Mouse (Mus musculus): Measurements from ENCODE around the gene Prss2. TPM values are rescaled to one million over a fixed set of nuclear protein-coding genes. Genes with fewer than 3 reads are reported as not detected.
A peak's percentile ranks its signal among the peaks of the same experiment; 100 is the strongest.
"Not testable (repeated sequence)": the region's sequence is repeated elsewhere in the genome, so short reads cannot be mapped to it uniquely, and the experiment has no call there.

Prss2 gene
- polyA plus RNA-seq (2014; fragmentation: Nextera tagmentation; extraction: Ambion mirVana), result not detected in 2 replicates

DNA sequence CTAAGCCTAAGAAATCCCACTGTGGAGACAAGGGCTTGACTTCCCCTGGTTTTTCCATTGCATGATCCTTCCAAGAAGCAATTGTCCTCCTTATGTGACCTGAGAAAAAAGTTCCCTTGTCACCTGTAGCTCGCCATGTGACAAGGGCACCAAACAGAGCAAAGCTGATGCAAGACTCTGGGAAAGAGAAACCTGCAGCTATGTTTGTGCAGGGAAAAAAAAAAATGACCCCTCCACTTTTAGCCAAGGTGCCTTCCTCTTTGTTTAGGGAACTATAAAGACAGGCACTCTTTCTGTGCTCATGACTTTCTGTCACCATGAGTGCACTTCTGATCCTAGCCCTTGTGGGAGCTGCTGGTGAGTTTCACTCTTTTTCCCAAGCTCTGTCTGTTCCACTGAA lies at the start of gene Prss2:
Prss2 (plus strand) TSS at position 301 of the 400 bp plus-strand sequence.
- H3K27ac ChIP-seq (ENCODE audit: low read depth, low read length), result no peak within 1 kb of the TSS
- no peaks in the 10 kb centered on the region for H3K36me3 ChIP-seq (ENCODE audit: control insufficient read depth, insufficient read depth, low read length)
- no peak for DNase-seq (ENCODE audit: low spot score)
- no peak within 1 kb of the TSS for H3K4me3 ChIP-seq (ENCODE audit: low read depth, low read length)
- no peaks in the 10 kb centered on the region for H3K4me1 ChIP-seq (ENCODE audit: control insufficient read depth, insufficient read depth, low read length)
- no peak within 1 kb of the TSS for H3K9ac ChIP-seq (ENCODE audit: low read length)
- H3K4me2 ChIP-seq (ENCODE audit: low read depth), result no peak within 1 kb of the TSS
- no peaks in the 10 kb centered on the region for H3K9me3 ChIP-seq (ENCODE audit: control insufficient read depth, low read length)
- no peak for ATAC-seq (ENCODE audit: insufficient read depth, low FRiP score, low TSS enrichment)
- no peaks in the 10 kb centered on the region for H3K27me3 ChIP-seq (ENCODE audit: control insufficient read depth, insufficient read depth, low read length)
- 83% methylated on average over 1 of the region's 1 CpGs for WGBS

DNA sequence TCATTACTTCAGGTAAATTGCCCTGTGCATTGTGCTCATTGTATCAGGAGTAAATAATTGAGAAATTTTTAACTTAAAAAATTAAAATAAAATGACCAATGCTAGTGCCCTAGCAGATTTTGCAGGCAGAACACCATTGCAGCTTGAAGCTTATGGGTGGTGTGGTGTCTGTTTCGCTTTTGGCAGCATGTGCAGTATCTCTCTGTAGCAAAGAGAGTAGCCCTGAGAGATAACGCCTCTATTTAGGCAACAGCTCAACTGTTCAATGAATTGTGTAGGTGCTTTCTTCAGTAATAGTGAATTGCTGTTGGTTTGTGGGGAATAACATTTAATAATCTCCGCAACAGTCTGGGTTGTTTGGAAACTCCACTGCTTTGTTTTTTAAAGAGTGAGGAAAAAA lies 22.2 kb upstream of the Prss2 start:
- H3K4me3 ChIP-seq (ENCODE audit: low read depth, low read length), result no peak overlapping the region
- 81% methylated on average over 3 of the region's 3 CpGs for WGBS
- DNase-seq (ENCODE audit: low spot score) (no peak), ATAC-seq (ENCODE audit: insufficient read depth, low FRiP score, low TSS enrichment) (no peak)
- H3K4me1 ChIP-seq (ENCODE audit: control insufficient read depth, insufficient read depth, low read length), result no peaks in the 10 kb centered on the region
- H3K4me2 ChIP-seq (ENCODE audit: low read depth), result no peak overlapping the region
- H3K27ac ChIP-seq (ENCODE audit: low read depth, low read length), result no peak overlapping the region
- no peaks in the 10 kb centered on the region for H3K9me3 ChIP-seq (ENCODE audit: control insufficient read depth, low read length)
- no peaks in the 10 kb centered on the region for H3K36me3 ChIP-seq (ENCODE audit: control insufficient read depth, insufficient read depth, low read length)
- no peak overlapping the region for H3K9ac ChIP-seq (ENCODE audit: low read length)
- H3K27me3 ChIP-seq (ENCODE audit: control insufficient read depth, insufficient read depth, low read length), result no peaks in the 10 kb centered on the region

DNA sequence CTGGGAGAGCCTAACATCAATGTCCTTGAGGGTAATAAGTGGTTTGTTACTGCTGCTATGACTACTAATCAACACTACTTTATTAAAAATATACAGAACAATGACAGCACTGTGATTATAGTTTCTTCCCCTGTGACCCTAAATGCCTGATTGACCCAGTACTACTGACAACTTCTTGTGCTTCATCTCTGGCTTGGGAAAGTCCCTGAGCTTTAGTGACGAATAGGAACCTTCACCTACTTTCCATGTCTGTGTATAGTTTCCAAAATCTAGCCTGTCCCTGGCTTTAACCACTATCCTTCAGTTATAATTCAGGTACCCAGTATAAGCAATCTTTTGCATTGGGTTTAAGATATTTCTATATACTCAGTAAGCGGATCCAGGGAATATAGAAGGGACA lies 16.7 kb upstream of the Prss2 start:
- no peaks in the 10 kb centered on the region for H3K4me1 ChIP-seq (ENCODE audit: control insufficient read depth, insufficient read depth, low read length)
- no peaks in the 10 kb centered on the region for H3K27me3 ChIP-seq (ENCODE audit: control insufficient read depth, insufficient read depth, low read length)
- no peak for ATAC-seq (ENCODE audit: insufficient read depth, low FRiP score, low TSS enrichment)
- no peak overlapping the region for H3K4me3 ChIP-seq (ENCODE audit: low read depth, low read length)
- H3K9ac ChIP-seq (ENCODE audit: low read length), result no peak overlapping the region
- H3K9me3 ChIP-seq (ENCODE audit: control insufficient read depth, low read length), result no peaks in the 10 kb centered on the region
- H3K4me2 ChIP-seq (ENCODE audit: low read depth), result no peak overlapping the region
- no peaks in the 10 kb centered on the region for H3K36me3 ChIP-seq (ENCODE audit: control insufficient read depth, insufficient read depth, low read length)
- DNase-seq (ENCODE audit: low spot score), result no peak
- WGBS, result 85% methylated on average over 2 of the region's 2 CpGs
- no peak overlapping the region for H3K27ac ChIP-seq (ENCODE audit: low read depth, low read length)

DNA sequence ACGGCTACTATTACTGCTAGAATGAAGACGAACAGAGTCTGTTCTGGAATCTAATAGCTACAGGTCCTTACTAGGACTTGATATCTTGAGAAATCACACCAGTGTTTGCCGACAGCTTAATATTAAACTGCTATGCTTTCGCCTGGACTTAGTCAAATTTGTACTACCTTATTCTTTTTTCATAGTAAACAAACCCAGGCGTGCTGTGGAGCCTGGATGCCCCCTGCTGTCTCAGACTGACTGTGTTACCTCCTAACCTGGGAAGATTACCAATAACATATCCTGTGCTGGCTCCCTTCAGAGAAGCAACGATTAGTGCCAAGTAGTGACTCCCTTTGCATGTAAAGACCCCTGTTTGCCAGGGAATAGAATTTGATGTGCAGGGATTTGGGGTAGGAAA lies 16.3 kb upstream of the Prss2 start:
- Histone ChIP-seq H3K27ac (ENCODE audit: low read depth, low read length) (no peak overlapping the region), H3K4me2 (ENCODE audit: low read depth) (no peak overlapping the region), H3K9me3 (ENCODE audit: control insufficient read depth, low read length) (no peaks in the 10 kb centered on the region), H3K36me3 (ENCODE audit: control insufficient read depth, insufficient read depth, low read length) (no peaks in the 10 kb centered on the region), H3K4me1 (ENCODE audit: control insufficient read depth, insufficient read depth, low read length) (no peaks in the 10 kb centered on the region), H3K4me3 (ENCODE audit: low read depth, low read length) (no peak overlapping the region), H3K9ac (ENCODE audit: low read length) (no peak overlapping the region), H3K27me3 (ENCODE audit: control insufficient read depth, insufficient read depth, low read length) (no peaks in the 10 kb centered on the region)
- no peak for DNase-seq (ENCODE audit: low spot score)
- no peak for ATAC-seq (ENCODE audit: insufficient read depth, low FRiP score, low TSS enrichment)
- 80% methylated on average over 6 of the region's 6 CpGs for WGBS

DNA sequence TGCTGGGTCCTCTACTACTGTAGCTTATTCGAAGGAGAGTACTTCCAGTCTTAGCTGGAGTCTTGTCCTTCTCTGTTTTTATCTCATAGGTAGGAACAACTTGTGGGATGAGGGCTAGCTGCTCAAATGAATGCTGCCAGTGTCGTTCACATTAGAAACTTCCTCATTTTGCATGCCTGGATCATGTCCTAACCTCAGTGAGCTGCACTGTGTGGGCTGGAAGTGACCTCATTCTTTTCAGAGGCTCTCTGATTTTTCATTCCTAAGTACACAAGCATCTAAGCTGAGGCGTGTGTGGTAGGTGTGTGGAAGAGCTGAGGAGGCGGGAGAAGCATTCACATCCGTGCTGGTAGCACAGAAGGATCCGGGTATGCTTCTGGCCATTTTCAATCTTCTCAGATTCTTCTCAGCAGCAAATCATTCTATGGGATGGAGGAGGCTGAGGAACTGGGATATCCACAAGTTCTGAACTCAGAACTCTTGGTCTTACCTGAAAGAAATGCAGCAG lies 3.5 kb upstream of the Prss2 start:
- ATAC-seq (ENCODE audit: insufficient read depth, low FRiP score, low TSS enrichment), result no peak
- H3K9ac ChIP-seq (ENCODE audit: low read length), result no peak overlapping the region
- no peaks in the 10 kb centered on the region for H3K36me3 ChIP-seq (ENCODE audit: control insufficient read depth, insufficient read depth, low read length)
- no peaks in the 10 kb centered on the region for H3K9me3 ChIP-seq (ENCODE audit: control insufficient read depth, low read length)
- no peak for DNase-seq (ENCODE audit: low spot score)
- no peak overlapping the region for H3K4me3 ChIP-seq (ENCODE audit: low read depth, low read length)
- H3K4me2 ChIP-seq (ENCODE audit: low read depth), result no peak overlapping the region
- WGBS, result 88% methylated on average over 6 of the region's 6 CpGs
- H3K27ac ChIP-seq (ENCODE audit: low read depth, low read length), result no peak overlapping the region
- H3K4me1 ChIP-seq (ENCODE audit: control insufficient read depth, insufficient read depth, low read length), result no peaks in the 10 kb centered on the region
- no peaks in the 10 kb centered on the region for H3K27me3 ChIP-seq (ENCODE audit: control insufficient read depth, insufficient read depth, low read length)

DNA sequence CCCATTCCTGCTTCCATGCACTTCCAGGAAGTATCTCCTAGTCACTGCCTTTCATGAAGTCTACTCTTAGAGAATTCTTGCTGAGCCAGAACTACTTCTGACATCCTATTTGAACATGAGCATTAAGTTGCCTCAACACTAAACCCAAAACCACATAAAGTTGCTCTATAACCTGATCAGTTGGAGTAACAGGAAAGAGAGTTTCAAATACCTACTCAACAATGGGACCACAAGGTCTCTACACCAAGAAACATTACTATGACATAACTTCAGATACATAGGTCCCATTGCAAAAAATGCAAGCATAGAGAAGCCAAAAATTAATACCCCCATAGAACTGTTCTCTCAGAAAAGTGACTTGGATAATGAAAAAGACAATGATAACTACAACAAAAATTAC lies 4.9 kb downstream of the Prss2 start:
- Histone ChIP-seq H3K27ac (ENCODE audit: low read depth, low read length) (no peak overlapping the region), H3K4me1 (ENCODE audit: control insufficient read depth, insufficient read depth, low read length) (no peaks in the 10 kb centered on the region), H3K4me2 (ENCODE audit: low read depth) (no peak overlapping the region), H3K9me3 (ENCODE audit: control insufficient read depth, low read length) (no peaks in the 10 kb centered on the region), H3K36me3 (ENCODE audit: control insufficient read depth, insufficient read depth, low read length) (no peaks in the 10 kb centered on the region), H3K9ac (ENCODE audit: low read length) (no peak overlapping the region), H3K27me3 (ENCODE audit: control insufficient read depth, insufficient read depth, low read length) (no peaks in the 10 kb centered on the region), H3K4me3 (ENCODE audit: low read depth, low read length) (no peak overlapping the region)
- DNase-seq (ENCODE audit: low spot score) (no peak), ATAC-seq (ENCODE audit: insufficient read depth, low FRiP score, low TSS enrichment) (no peak)

DNA sequence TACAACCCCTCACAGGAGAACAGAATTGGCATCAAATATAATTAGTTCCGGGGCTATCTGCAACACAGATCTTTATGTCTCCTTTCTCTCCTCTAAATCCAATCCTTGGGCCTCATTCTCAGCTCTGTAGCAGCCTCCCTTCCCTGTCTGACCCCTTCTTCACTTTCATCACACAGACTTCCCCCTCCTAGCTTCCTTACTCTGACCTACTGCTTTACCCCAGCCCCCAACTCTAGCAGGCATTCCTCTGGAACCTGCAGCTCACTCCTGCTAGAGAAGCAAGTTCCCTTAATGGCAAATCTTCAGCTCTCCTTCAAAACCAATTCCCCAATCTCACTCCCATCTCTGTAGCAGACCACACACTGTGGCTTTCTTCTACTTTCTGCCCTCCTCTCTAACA lies 5.8 kb downstream of the Prss2 start:
- ATAC-seq (ENCODE audit: insufficient read depth, low FRiP score, low TSS enrichment), result no peak
- H3K4me2 ChIP-seq (ENCODE audit: low read depth), result no peak overlapping the region
- no peaks in the 10 kb centered on the region for H3K36me3 ChIP-seq (ENCODE audit: control insufficient read depth, insufficient read depth, low read length)
- H3K9me3 ChIP-seq (ENCODE audit: control insufficient read depth, low read length), result no peaks in the 10 kb centered on the region
- no peak overlapping the region for H3K27ac ChIP-seq (ENCODE audit: low read depth, low read length)
- H3K9ac ChIP-seq (ENCODE audit: low read length), result no peak overlapping the region
- DNase-seq (ENCODE audit: low spot score), result no peak
- 93% methylated on average over 1 of the region's 1 CpGs for WGBS
- H3K27me3 ChIP-seq (ENCODE audit: control insufficient read depth, insufficient read depth, low read length), result no peaks in the 10 kb centered on the region
- H3K4me1 ChIP-seq (ENCODE audit: control insufficient read depth, insufficient read depth, low read length), result no peaks in the 10 kb centered on the region
- H3K4me3 ChIP-seq (ENCODE audit: low read depth, low read length), result no peak overlapping the region

DNA sequence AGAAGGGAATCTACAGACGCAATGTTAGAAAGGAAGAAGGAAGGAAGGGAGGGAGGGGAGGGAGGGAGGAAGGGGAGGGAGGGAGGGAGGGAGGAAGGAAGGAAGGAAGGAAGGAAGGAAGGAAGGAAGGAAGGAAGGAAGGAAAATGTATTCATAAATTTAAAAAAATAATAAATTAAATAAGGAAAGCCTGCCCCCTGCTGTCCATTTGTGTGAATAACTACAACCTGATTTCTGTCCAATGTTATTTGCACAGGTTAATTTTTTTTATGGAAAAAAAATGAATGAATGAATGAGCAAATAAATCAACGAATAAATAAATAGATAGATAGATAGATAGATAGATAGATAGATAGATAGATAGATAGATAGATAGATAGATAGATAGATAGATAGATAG lies 8.4 kb downstream of the Prss2 start:
- 5% methylated on average over 1 of the region's 2 CpGs for WGBS
- DNase-seq (ENCODE audit: low spot score), result peak; percentile 23

DNA sequence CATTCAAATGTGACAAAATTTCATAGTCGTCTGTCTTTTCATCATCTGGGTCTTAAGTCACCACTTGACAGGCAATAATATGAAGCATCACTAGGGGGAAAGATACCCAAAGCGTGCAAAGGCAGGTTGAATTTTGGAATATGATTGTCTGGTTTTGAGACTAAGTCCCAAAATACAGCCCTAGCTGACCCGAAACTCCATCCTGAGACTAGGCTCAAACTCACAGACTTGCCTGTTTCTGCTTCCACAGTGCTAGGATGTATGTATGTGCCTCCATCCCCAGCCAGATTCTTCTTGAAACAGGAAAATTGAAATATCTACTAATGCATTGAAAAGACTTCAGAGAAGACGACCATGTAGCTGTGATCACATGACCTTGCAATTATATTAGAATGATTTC lies 10.6 kb downstream of the Prss2 start:
- H3K4me2 ChIP-seq (ENCODE audit: low read depth), result no peak overlapping the region
- H3K9ac ChIP-seq (ENCODE audit: low read length), result no peak overlapping the region
- H3K36me3 ChIP-seq (ENCODE audit: control insufficient read depth, insufficient read depth, low read length), result no peaks in the 10 kb centered on the region
- H3K27me3 ChIP-seq (ENCODE audit: control insufficient read depth, insufficient read depth, low read length), result no peaks in the 10 kb centered on the region
- no peaks in the 10 kb centered on the region for H3K4me1 ChIP-seq (ENCODE audit: control insufficient read depth, insufficient read depth, low read length)
- ATAC-seq (ENCODE audit: insufficient read depth, low FRiP score, low TSS enrichment) (no peak), DNase-seq (ENCODE audit: low spot score) (no peak)
- no peak overlapping the region for H3K27ac ChIP-seq (ENCODE audit: low read depth, low read length)
- 82% methylated on average over 4 of the region's 4 CpGs for WGBS
- no peak overlapping the region for H3K4me3 ChIP-seq (ENCODE audit: low read depth, low read length)
- H3K9me3 ChIP-seq (ENCODE audit: control insufficient read depth, low read length), result no peaks in the 10 kb centered on the region

More for the DNA sequence above, 8.4 kb downstream of the Prss2 start:
- not testable (repeated sequence) for H3K4me1 ChIP-seq (ENCODE audit: control insufficient read depth, insufficient read depth, low read length); H3K27ac ChIP-seq (ENCODE audit: low read depth, low read length); H3K4me2 ChIP-seq (ENCODE audit: low read depth); H3K36me3 ChIP-seq (ENCODE audit: control insufficient read depth, insufficient read depth, low read length); H3K27me3 ChIP-seq (ENCODE audit: control insufficient read depth, insufficient read depth, low read length); H3K9ac ChIP-seq (ENCODE audit: low read length); H3K9me3 ChIP-seq (ENCODE audit: control insufficient read depth, low read length); ATAC-seq (ENCODE audit: insufficient read depth, low FRiP score, low TSS enrichment); H3K4me3 ChIP-seq (ENCODE audit: low read depth, low read length)

Measured in neural tube, embryonic 11.5 days (tissue).